Mouse (Mus musculus) CH12.LX (cell line): ENCODE measurements around the gene Triobp. TPM values are rescaled to one million over a fixed set of nuclear protein-coding genes. Genes with fewer than 3 reads are reported as not detected.

ENCODE experiments used
- DNase-seq: peaks from one replicate; pipeline ENCODE4 v3.0.0-alpha.2; 2013; ENCODE audit errors: extremely low read depth
- H3K27ac ChIP-seq: 2 replicates; pipeline ENCODE4 v1.5.1; 2012; ENCODE audit warnings: low read depth, mild to moderate bottlenecking, control low read depth, moderate library complexity; ENCODE audit not compliant: insufficient read depth
- H3K27me3 ChIP-seq: replicated peaks from 2 replicates; pipeline ENCODE3; 2012; ENCODE audit warnings: inconsistent platforms
- H3K36me3 ChIP-seq, 2 experiments: replicated peaks in 1 of 2; 2 replicates each; pipeline versions ENCODE3 to v1.6.1; 2012; ENCODE audit warnings: inconsistent platforms in 1 of 2, low read length in 1 of 2, mild to moderate bottlenecking in 1 of 2, mixed read lengths in 1 of 2, moderate library complexity in 1 of 2; ENCODE audit not compliant: control insufficient read depth in 1 of 2, insufficient read depth in 1 of 2
- H3K4me1 ChIP-seq, 2 experiments: 2 replicates each; pipeline ENCODE4 v1.6.1; 2012; ENCODE audit warnings: inconsistent platforms in 1 of 2, moderate library complexity in 1 of 2; ENCODE audit not compliant: insufficient read depth in 2 of 2, control insufficient read depth in 1 of 2
- H3K4me2 ChIP-seq: 2 replicates; pipeline ENCODE4 v1.6.1; 2012; ENCODE audit warnings: low read depth, mild to moderate bottlenecking, control low read depth; ENCODE audit not compliant: poor library complexity, insufficient read depth, severe bottlenecking
- H3K4me3 ChIP-seq, 3 experiments: fragments of 150-350 bp in 1 of 3; sonication (generic) in 1 of 3; replicated peaks in 1 of 3; 2 replicates each; pipeline versions ENCODE3 to v1.5.1; 2011 to 2012; ENCODE audit warnings: low read depth in 2 of 3, low read length in 2 of 3, mild to moderate bottlenecking in 2 of 3, moderate library complexity in 2 of 3, control low read depth in 1 of 3, improper control_type of control experiment in 1 of 3, inconsistent platforms in 1 of 3, mixed read lengths in 1 of 3; ENCODE audit not compliant: poor library complexity in 1 of 3
- H3K79me2 ChIP-seq: replicated peaks from 2 replicates; pipeline ENCODE4 v1.6.1; 2012; ENCODE audit warnings: mild to moderate bottlenecking, moderate library complexity; ENCODE audit not compliant: control insufficient read depth, poor library complexity, insufficient read depth, severe bottlenecking; ENCODE audit errors: extremely low read depth
- H3K9ac ChIP-seq: 2 replicates; pipeline ENCODE4 v1.6.1; 2012; ENCODE audit warnings: low read depth, mild to moderate bottlenecking, control low read depth, moderate library complexity; ENCODE audit not compliant: insufficient read depth
- H3K9me3 ChIP-seq: replicated peaks from 2 replicates; pipeline ENCODE3; 2012; ENCODE audit warnings: low read length, inconsistent platforms, mixed read lengths
- BHLHE40 ChIP-seq: IDR thresholded peaks from 2 replicates; pipeline ENCODE4 v1.6.1; 2011; ENCODE audit warnings: mild to moderate bottlenecking, low read depth, low read length, improper control_type of control experiment
- CHD1 ChIP-seq: IDR thresholded peaks from 2 replicates; pipeline ENCODE4 v1.6.1; 2012; ENCODE audit warnings: low read depth, low read length, improper control_type of control experiment, inconsistent platforms
- CHD2 ChIP-seq: IDR thresholded peaks from 2 replicates; pipeline ENCODE4 v1.6.1; 2011; ENCODE audit warnings: low read length, improper control_type of control experiment
- CTCF ChIP-seq, 2 experiments: IDR thresholded peaks in 1 of 2; conservative IDR thresholded peaks in 1 of 2; 2 replicates each; pipeline ENCODE4 v1.5.1; 2011 to 2012; ENCODE audit warnings: low read depth in 2 of 2, low read length in 2 of 2, improper control_type of control experiment in 1 of 2, inconsistent platforms in 1 of 2, mild to moderate bottlenecking in 1 of 2, moderate library complexity in 1 of 2
- ELF1 ChIP-seq: IDR thresholded peaks from 2 replicates; pipeline ENCODE4 v1.6.1; 2014; ENCODE audit warnings: low read depth, mild to moderate bottlenecking, inconsistent platforms, low read length, improper control_type of control experiment
- ETS1 ChIP-seq: conservative IDR thresholded peaks from 2 replicates; pipeline ENCODE4 v1.6.1; 2012; ENCODE audit warnings: low read depth, mild to moderate bottlenecking, inconsistent platforms, low read length, improper control_type of control experiment, moderate library complexity
- GABPA ChIP-seq: IDR thresholded peaks from 2 replicates; pipeline ENCODE4 v1.6.1; 2012; ENCODE audit warnings: low read depth, low read length, improper control_type of control experiment, inconsistent platforms; ENCODE audit not compliant: insufficient replicate concordance
- HCFC1 ChIP-seq: IDR thresholded peaks from 2 replicates; pipeline ENCODE4 v1.6.1; 2012; ENCODE audit warnings: low read depth, mild to moderate bottlenecking, inconsistent platforms, low read length, improper control_type of control experiment
- KAT2A ChIP-seq: IDR thresholded peaks from 2 replicates; pipeline ENCODE4 v1.6.1; 2012; ENCODE audit warnings: low read length, improper control_type of control experiment, inconsistent platforms; ENCODE audit not compliant: insufficient replicate concordance
- MAFK ChIP-seq: IDR thresholded peaks from 2 replicates; pipeline ENCODE4 v1.6.1; 2011; ENCODE audit warnings: low read length, improper control_type of control experiment; ENCODE audit not compliant: insufficient replicate concordance
- MAX ChIP-seq: IDR thresholded peaks from 2 replicates; pipeline ENCODE4 v1.6.1; 2011; ENCODE audit warnings: low read length, improper control_type of control experiment
- MAZ ChIP-seq: IDR thresholded peaks from 2 replicates; pipeline ENCODE4 v1.6.1; 2012; ENCODE audit warnings: low read depth, mild to moderate bottlenecking, inconsistent platforms, low read length, improper control_type of control experiment, moderate library complexity
- MYC ChIP-seq: IDR thresholded peaks from 2 replicates; pipeline ENCODE4 v1.6.1; 2011; ENCODE audit warnings: low read depth, mild to moderate bottlenecking, improper control_type of control experiment, low read length
- NRF1 ChIP-seq: IDR thresholded peaks from 2 replicates; pipeline ENCODE4 v1.6.1; 2014; ENCODE audit warnings: low read depth, mild to moderate bottlenecking, inconsistent platforms, low read length, improper control_type of control experiment, moderate library complexity
- POLR2A ChIP-seq: IDR thresholded peaks from 2 replicates; pipeline ENCODE4 v1.6.1; 2011; ENCODE audit warnings: low read depth, mild to moderate bottlenecking, improper control_type of control experiment, low read length
- RAD21 ChIP-seq: IDR thresholded peaks from 2 replicates; pipeline ENCODE4 v1.6.1; 2011; ENCODE audit warnings: low read depth, mild to moderate bottlenecking, low read length, improper control_type of control experiment, moderate library complexity
- TCF12 ChIP-seq: IDR thresholded peaks from 2 replicates; pipeline ENCODE4 v1.6.1; 2014; ENCODE audit warnings: low read depth, mild to moderate bottlenecking, inconsistent platforms, low read length, improper control_type of control experiment
- USF2 ChIP-seq: conservative IDR thresholded peaks from 2 replicates; pipeline ENCODE4 v1.6.1; 2011; ENCODE audit warnings: low read depth, low read length, improper control_type of control experiment
- dilution Hi-C: fragments of 300-500 bp; cut with MboI; formaldehyde crosslinking; loops from 2 replicates; pipeline ENCODE4 v1.14.3; 2020; ENCODE audit warnings: low sequenced_read_pairs; ENCODE audit not compliant: extremely low pct_unique_long_range_greater_than_20kb, extremely low pct_ligation_motif_present
- in situ Hi-C: fragments of 300-500 bp; cut with MboI; formaldehyde crosslinking; loops from 3 replicates; pipeline ENCODE4 v1.14.3; 2019; ENCODE audit warnings: low sequenced_read_pairs, low pct_ligation_motif_present, low pct_unique_long_range_greater_than_20kb, mixed read lengths
- polyA plus RNA-seq: library from polyadenylated mRNA; unstranded; fragments of >175 nt; gene quantifications from 2 replicates; pipeline ENCODE4 v1.2.1, GENCODE M21; 2012; ENCODE audit warnings: low read depth; ENCODE audit not compliant: insufficient read length
- total RNA-seq, 2 experiments: library from RNA; depleted of rRNA; stranded (reverse); fragments of 300-350 nt in 1 of 2; fragments of >200 nt in 1 of 2; gene quantifications; 2 replicates each; pipeline ENCODE4 v1.2.3; 2012 to 2014

The Triobp gene
- total and polyA plus RNA-seq, 3 experiments: 11.5 to 31.0 (median 25.5) TPM

DNA sequence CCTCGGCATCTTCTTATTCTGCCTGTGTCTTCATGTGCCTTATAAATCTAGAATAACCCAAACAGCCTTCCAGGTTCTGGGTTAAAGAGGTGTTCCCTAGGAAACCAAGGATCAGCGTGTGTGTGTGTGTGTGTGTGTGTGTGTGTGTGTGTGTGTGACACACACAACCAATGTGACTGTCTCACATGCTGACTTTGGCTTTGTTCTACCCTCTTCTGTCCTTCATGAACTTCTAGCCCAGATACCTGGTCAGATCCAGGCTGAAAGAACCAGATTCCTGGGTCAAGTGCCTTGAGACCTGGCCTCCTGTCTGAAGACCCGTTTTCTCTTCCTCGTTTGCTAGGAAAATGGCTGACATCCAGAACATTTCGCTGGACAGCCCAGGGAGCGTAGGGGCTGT, 94.1 kb downstream of the Triobp start, which contains the start of gene Galr3:
Gene Galr3 (plus strand): TSS at position 301 of the 400 bp plus-strand sequence.
- H3K9ac ChIP-seq: peak within 1 kb of the TSS; percentile 45
- dilution Hi-C loops: no loop called here

GRCm38 (mm10) chr15:79042721-79043491, 95.4 kb downstream of the Triobp start:
- H3K4me3 ChIP-seq: no peak overlapping the region
- peaks cover 17 to 38% of the 10 kb centered on the region in 2 experiments for H3K4me1 ChIP-seq
- no peak overlapping the region for H3K9ac ChIP-seq
- no peak for TF ChIP-seq BHLHE40
- TF ChIP-seq USF2: no peak
- TF ChIP-seq TCF12: no peak
- no peak for TF ChIP-seq ETS1
- no peak for TF ChIP-seq CHD1
- TF ChIP-seq KAT2A: no peak
- H3K27me3 ChIP-seq: no peaks in the 10 kb centered on the region
- dilution Hi-C loops (no loop called here), in situ Hi-C loops (no loop called here)
- no peaks in the 10 kb centered on the region for H3K79me2 ChIP-seq
- no peak overlapping the region for H3K4me2 ChIP-seq
- no peak overlapping the region for H3K27ac ChIP-seq
- H3K36me3 ChIP-seq: peaks cover 11 to 21% of the 10 kb centered on the region in 2 experiments
- no peak for DNase-seq
- H3K9me3 ChIP-seq: peaks cover 6% of the 10 kb centered on the region

More for the DNA sequence above, 94.1 kb downstream of the Triobp start, which contains the start of gene Galr3:
- no peak within 1 kb of the TSS for H3K27ac ChIP-seq
- H3K36me3 ChIP-seq: peaks cover 19 to 30% of the 10 kb centered on the region in 2 experiments
- peak within 1 kb of the TSS; percentile 63 to 69 (median 67) for H3K4me3 ChIP-seq
- in situ Hi-C loops: no loop called here
- DNase-seq: no peak
- H3K4me1 ChIP-seq: peaks cover 18 to 42% of the 10 kb centered on the region in 2 experiments
- no peaks in the 10 kb centered on the region for H3K79me2 ChIP-seq
- peak within 1 kb of the TSS; percentile 52 for H3K4me2 ChIP-seq
- H3K27me3 ChIP-seq: peaks cover 2% of the 10 kb centered on the region
- peaks cover 6% of the 10 kb centered on the region for H3K9me3 ChIP-seq
- no peak for TF ChIP-seq HCFC1
- TF ChIP-seq POLR2A: no peak
- no peak for TF ChIP-seq ELF1
- TF ChIP-seq MAZ: no peak
- no peak for TF ChIP-seq RAD21
- TF ChIP-seq MAFK: no peak
- no peak for TF ChIP-seq USF2
- no peak for TF ChIP-seq CHD2
- no peak for TF ChIP-seq NRF1
- no peak for TF ChIP-seq CTCF (conservative IDR thresholded peaks at IDR 0.05 in 1 of 2, IDR thresholded peaks at IDR 0.05 in 1 of 2; ENCODE audit: low read depth in 2 of 2, low read length in 2 of 2)
- TF ChIP-seq GABPA: no peak
- TF ChIP-seq MYC: no peak
- TF ChIP-seq MAX: no peak
